Mouse (Mus musculus): ENCODE results near the gene Gnas. TPM values are rescaled to one million over a fixed set of nuclear protein-coding genes. Genes with fewer than 3 reads are reported as not detected.

Gene Gnas
- polyA plus RNA-seq (2014; fragmentation: Illumina TruSeq; extraction: RNeasy Lipid Tissue Mini Kit (QIAGEN cat#74804); ENCODE audit: low read depth, low replicate concordance) = 964 TPM

GRCm38 (mm10) chr2:174284011-174284410 is at the start of gene Gnas:
Gnas (plus strand) TSS chr2:174284320.

GRCm38 (mm10) chr2:174346612-174346998 is 62.5 kb downstream of the Gnas start, which contains the start of gene Gm20721:
Gm20721 (minus strand) TSS chr2:174346712.

Other genes with a start within 250 kb of the Gnas start
- gene Stx16, start 208.0 kb upstream of the Gnas start, polyA plus RNA-seq (2014; fragmentation: Illumina TruSeq; extraction: RNeasy Lipid Tissue Mini Kit (QIAGEN cat#74804); ENCODE audit: low read depth, low replicate concordance) = 54.5 TPM
- gene Npepl1, start 174.0 kb upstream of the Gnas start, polyA plus RNA-seq (2014; fragmentation: Illumina TruSeq; extraction: RNeasy Lipid Tissue Mini Kit (QIAGEN cat#74804); ENCODE audit: low read depth, low replicate concordance) = 45.9 TPM
- gene Gm20721, start 62.4 kb downstream of the Gnas start, polyA plus RNA-seq (2014; fragmentation: Illumina TruSeq; extraction: RNeasy Lipid Tissue Mini Kit (QIAGEN cat#74804); ENCODE audit: low read depth, low replicate concordance) = not detected
- gene Nelfcd, start 131.5 kb downstream of the Gnas start, polyA plus RNA-seq (2014; fragmentation: Illumina TruSeq; extraction: RNeasy Lipid Tissue Mini Kit (QIAGEN cat#74804); ENCODE audit: low read depth, low replicate concordance) = 25.2 TPM
- 88.1 TPM for gene Ctsz, start 154.7 kb downstream of the Gnas start, polyA plus RNA-seq (2014; fragmentation: Illumina TruSeq; extraction: RNeasy Lipid Tissue Mini Kit (QIAGEN cat#74804); ENCODE audit: low read depth, low replicate concordance)
- gene Tubb1, start 166.4 kb downstream of the Gnas start, polyA plus RNA-seq (2014; fragmentation: Illumina TruSeq; extraction: RNeasy Lipid Tissue Mini Kit (QIAGEN cat#74804); ENCODE audit: low read depth, low replicate concordance) = not detected
- gene Atp5e, start 179.8 kb downstream of the Gnas start, polyA plus RNA-seq (2014; fragmentation: Illumina TruSeq; extraction: RNeasy Lipid Tissue Mini Kit (QIAGEN cat#74804); ENCODE audit: low read depth, low replicate concordance) = 445 TPM
- 48.9 TPM for gene Prelid3b, start 188.8 kb downstream of the Gnas start, polyA plus RNA-seq (2014; fragmentation: Illumina TruSeq; extraction: RNeasy Lipid Tissue Mini Kit (QIAGEN cat#74804); ENCODE audit: low read depth, low replicate concordance)

All from adipose tissue, adult 10 weeks (tissue).